Mouse (Mus musculus) megakaryocyte, embryonic 14.5 days (primary cell): ENCODE results near the gene Fbxo30.

ENCODE experiments used
- FLI1 ChIP-seq: IDR thresholded peaks from 2 replicates; pipeline ENCODE4 v1.6.1; 2012; ENCODE audit warnings: low read length, inconsistent platforms, mixed read lengths
- GATA1 ChIP-seq: IDR thresholded peaks from 3 replicates; pipeline ENCODE4 v1.6.1; 2012; ENCODE audit warnings: mixed read lengths, low read length, inconsistent platforms, borderline replicate concordance

DNA sequence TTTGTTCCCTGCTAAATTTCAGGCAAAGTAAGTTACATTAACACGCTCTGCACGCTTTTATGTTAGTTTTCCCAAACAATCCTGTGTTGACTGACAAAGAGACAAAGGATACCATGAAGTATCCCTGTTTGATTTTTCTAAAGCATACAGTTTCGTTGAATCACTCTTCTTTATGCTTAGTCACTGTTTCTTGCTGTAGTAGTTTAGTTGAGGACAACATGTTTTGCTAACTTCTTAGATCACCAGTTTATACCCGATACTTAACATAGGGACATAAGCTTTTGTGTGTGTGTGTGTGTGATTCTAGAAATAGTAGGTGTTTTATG lies 1.1 kb downstream of the Fbxo30 start:
- TF ChIP-seq GATA1, result no peak
- TF ChIP-seq FLI1, result no peak
